Mouse (Mus musculus): ENCODE measurements around the gene Plcd3.
A peak's percentile ranks its signal among the peaks of the same experiment; 100 is the strongest.

Plcd3 gene

GRCm38 (mm10) chr11:103101481-103101865 lies at the start of gene Plcd3, which contains the start of gene Acbd4:
Gene Plcd3 (minus strand): TSS chr11:103101658.
Gene Acbd4 (plus strand): TSS chr11:103101682.
- DNase-seq (ENCODE audit: low read depth, low spot score) = peak; percentile 88

GRCm38 (mm10) chr11:103149771-103150170 lies 48.3 kb upstream of the Plcd3 start:
- DNase-seq (ENCODE audit: low read depth, low spot score) = no peak

- DNase-seq (ENCODE audit: low read depth, low spot score) = no peak
These were observed 46.3 kb upstream of the Plcd3 start for GRCm38 (mm10) chr11:103147766-103148165.

- no peak for DNase-seq (ENCODE audit: low read depth, low spot score)
These were observed 44.9 kb upstream of the Plcd3 start for GRCm38 (mm10) chr11:103146386-103146785.

- no peak for DNase-seq (ENCODE audit: low read depth, low spot score)
These were observed 43.1 kb upstream of the Plcd3 start for GRCm38 (mm10) chr11:103144309-103145285.

- no peak for DNase-seq (ENCODE audit: low read depth, low spot score)
These were observed 41.2 kb upstream of the Plcd3 start for GRCm38 (mm10) chr11:103142441-103143182.

GRCm38 (mm10) chr11:103141944-103142255 lies 40.4 kb upstream of the Plcd3 start:
- no peak for DNase-seq (ENCODE audit: low read depth, low spot score)

- no peak for DNase-seq (ENCODE audit: low read depth, low spot score)
These were observed 39.9 kb upstream of the Plcd3 start for GRCm38 (mm10) chr11:103141101-103141943.

GRCm38 (mm10) chr11:103140763-103141100 lies 39.3 kb upstream of the Plcd3 start:
- no peak for DNase-seq (ENCODE audit: low read depth, low spot score)

- DNase-seq (ENCODE audit: low read depth, low spot score) = no peak
These were observed 38.7 kb upstream of the Plcd3 start for GRCm38 (mm10) chr11:103139951-103140762.

- no peak for DNase-seq (ENCODE audit: low read depth, low spot score)
These were observed 34.6 kb upstream of the Plcd3 start for GRCm38 (mm10) chr11:103136039-103136577.

GRCm38 (mm10) chr11:103134221-103134620 lies 32.8 kb upstream of the Plcd3 start:
- no peak for DNase-seq (ENCODE audit: low read depth, low spot score)

GRCm38 (mm10) chr11:103133456-103134185 lies 32.2 kb upstream of the Plcd3 start:
- DNase-seq (ENCODE audit: low read depth, low spot score) = no peak

- peak; percentile 100 for DNase-seq (ENCODE audit: low read depth, low spot score)
These were observed 31.4 kb upstream of the Plcd3 start for GRCm38 (mm10) chr11:103132576-103133455.

GRCm38 (mm10) chr11:103131701-103132575 lies 30.5 kb upstream of the Plcd3 start, which contains the start of gene Hexim2:
Gene Hexim2 (plus strand): TSS chr11:103132429.
- peak; percentile 55 for DNase-seq (ENCODE audit: low read depth, low spot score)

GRCm38 (mm10) chr11:103120315-103120714 lies 18.9 kb upstream of the Plcd3 start:
- DNase-seq (ENCODE audit: low read depth, low spot score) = no peak

- no peak for DNase-seq (ENCODE audit: low read depth, low spot score)
These were observed 18.2 kb upstream of the Plcd3 start for GRCm38 (mm10) chr11:103119609-103120008.

- no peak for DNase-seq (ENCODE audit: low read depth, low spot score)
These were observed 17.4 kb upstream of the Plcd3 start for GRCm38 (mm10) chr11:103118866-103119265.

Measured in R1 (cell line).